Mouse (Mus musculus) heart, adult 2 months (tissue): ENCODE measurements around the gene Fastkd5.

Experiments
- CTCF ChIP-seq: fragments of 200-600 bp; IDR thresholded peaks from 2 replicates; pipeline ENCODE4 v1.8.1; 2022; ENCODE audit warnings: antibody characterized with exemption, mild to moderate bottlenecking, moderate library complexity
- EP300 ChIP-seq: fragments of 200-500 bp; IDR thresholded peaks from 2 replicates; pipeline ENCODE4 v1.6.1; 2011; ENCODE audit warnings: low read depth, low read length, control low read depth; ENCODE audit not compliant: insufficient read depth
- POLR2A ChIP-seq: fragments of 200-500 bp; IDR thresholded peaks from 2 replicates; pipeline ENCODE4 v1.6.1; 2011; ENCODE audit warnings: mild to moderate bottlenecking, low read depth, low read length, control low read depth; ENCODE audit not compliant: insufficient read depth

GRCm38 (mm10) chr2:130597601-130598010 lies 32.2 kb downstream of the Fastkd5 start:
- TF ChIP-seq CTCF (peak; percentile 84), POLR2A (no peak), EP300 (0 out of 2 replicates have a peak, but pooled peaks have one; percentile 28)
